Mouse (Mus musculus) left cerebral cortex, postnatal 36 days (tissue): ENCODE results near the gene 4930426L09Rik. TPM values are rescaled to one million over a fixed set of nuclear protein-coding genes. Genes with fewer than 3 reads are reported as not detected.

Experiments used
- DNase-seq, 2 experiments: peaks; one replicate each; pipeline ENCODE4 v3.0.0; 2021 to 2022; ENCODE audit warnings: low spot score in 2 of 2, mixed read lengths in 1 of 2
- intact Hi-C: fragments of 180-260 bp; cut with DNase I; formaldehyde crosslinking; loops from one replicate; pipeline ENCODE4 v1.15.1; 2025
- total RNA-seq, 2 experiments: library from RNA; stranded (reverse); gene quantifications; 2 replicates each; pipeline ENCODE4 v1.2.3; 2021

The 4930426L09Rik gene
- total RNA-seq, 2 experiments from 2014 or later, result 0.72 to 1.0 TPM

GRCm38 (mm10) chr2:18967451-18968063, 30.6 kb upstream of the 4930426L09Rik start:
- DNase-seq, result no peak
- intact Hi-C loops, result no loop called here

GRCm38 (mm10) chr2:18969066-18969681, 29.0 kb upstream of the 4930426L09Rik start:
- intact Hi-C loops, result no loop called here
- DNase-seq, result no peak

DNA sequence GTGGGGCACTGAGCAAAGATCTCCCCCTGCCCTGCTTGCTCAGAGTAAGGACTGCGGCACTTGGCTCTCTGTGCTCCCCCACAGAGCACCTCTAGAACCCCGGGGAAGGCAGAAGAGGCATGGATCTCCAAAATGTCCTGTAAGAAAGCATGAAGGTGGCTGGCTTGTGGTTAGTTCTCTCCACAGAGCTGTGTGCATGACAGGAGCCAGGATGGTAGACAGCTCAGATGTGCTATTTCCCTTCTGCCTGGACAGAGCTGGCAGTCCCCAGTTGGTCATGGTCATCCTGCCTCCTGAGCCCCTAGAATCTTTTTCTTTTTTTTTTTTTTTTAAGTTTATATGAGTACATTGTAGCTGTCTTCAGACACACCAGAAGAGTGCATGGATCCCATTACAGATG, 27.7 kb upstream of the 4930426L09Rik start:
- intact Hi-C loops, result no loop called here
- DNase-seq, result no peak

- intact Hi-C loops, result no loop called here
- DNase-seq, result no peak
These were observed 26.6 kb upstream of the 4930426L09Rik start for GRCm38 (mm10) chr2:18971564-18971963.

GRCm38 (mm10) chr2:18974882-18975645, 23.1 kb upstream of the 4930426L09Rik start:
- no peak for DNase-seq
- intact Hi-C loops, result no loop called here

- no peak for DNase-seq
- intact Hi-C loops, result no loop called here
These were observed 22.0 kb upstream of the 4930426L09Rik start for GRCm38 (mm10) chr2:18976175-18976574.

DNA sequence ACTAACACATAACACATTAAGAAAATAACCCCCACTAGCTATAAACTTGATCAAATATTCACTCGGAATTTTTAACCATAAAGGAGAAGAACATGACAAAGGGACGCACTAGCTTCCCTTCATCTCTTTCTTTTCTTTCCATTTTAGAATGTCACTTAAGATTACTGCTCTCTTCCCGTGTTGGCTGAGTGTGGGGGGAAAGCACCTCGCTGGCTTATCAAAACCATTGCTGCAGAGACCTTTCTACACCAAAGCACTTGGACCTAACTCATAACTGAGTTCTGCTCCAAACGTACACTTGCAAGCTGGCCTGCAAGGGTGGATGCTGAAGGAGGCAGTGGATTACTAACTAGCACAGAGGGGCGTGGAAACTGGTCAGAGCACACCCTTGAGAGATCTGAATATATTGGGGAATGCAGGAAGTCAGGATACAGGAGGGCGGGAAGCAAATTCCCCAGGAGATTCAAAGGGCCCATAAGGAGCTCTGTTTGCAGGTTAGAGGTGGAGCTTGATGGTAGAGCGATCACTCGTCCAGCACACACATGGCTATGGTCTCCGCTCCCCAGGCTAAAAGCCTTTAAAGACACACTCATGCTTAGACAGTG, 20.8 kb upstream of the 4930426L09Rik start:
- no peak for DNase-seq
- intact Hi-C loops, result no loop called here

DNA sequence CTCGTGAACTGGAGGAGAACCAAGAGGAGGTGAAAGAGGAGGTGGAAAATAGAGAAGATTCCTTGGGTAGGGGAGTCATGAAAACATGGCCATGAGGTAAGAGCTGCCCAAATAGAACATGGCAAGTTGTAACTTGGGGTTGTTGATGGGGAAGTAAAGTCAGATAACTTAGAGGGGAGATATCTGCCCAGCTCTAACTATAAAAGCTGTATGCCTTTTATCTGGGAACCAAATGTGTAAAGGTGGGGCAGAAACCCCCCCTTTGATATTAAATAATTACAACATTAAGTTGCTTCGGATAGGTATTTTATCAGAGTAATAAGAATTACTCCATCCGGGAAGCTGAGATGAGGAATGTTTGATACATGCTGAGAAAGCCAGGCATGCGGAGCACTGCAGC, 19.1 kb upstream of the 4930426L09Rik start:
- intact Hi-C loops, result no loop called here
- DNase-seq, result no peak

- DNase-seq, result no peak
- intact Hi-C loops, result no loop called here
These were observed 18.5 kb upstream of the 4930426L09Rik start for GRCm38 (mm10) chr2:18979675-18980074.

- no peak for DNase-seq
- intact Hi-C loops, result no loop called here
These were observed 15.6 kb upstream of the 4930426L09Rik start for GRCm38 (mm10) chr2:18982581-18982980.

- intact Hi-C loops, result no loop called here
- DNase-seq, result no peak
These were observed 14.6 kb upstream of the 4930426L09Rik start for GRCm38 (mm10) chr2:18983546-18983945.

DNA sequence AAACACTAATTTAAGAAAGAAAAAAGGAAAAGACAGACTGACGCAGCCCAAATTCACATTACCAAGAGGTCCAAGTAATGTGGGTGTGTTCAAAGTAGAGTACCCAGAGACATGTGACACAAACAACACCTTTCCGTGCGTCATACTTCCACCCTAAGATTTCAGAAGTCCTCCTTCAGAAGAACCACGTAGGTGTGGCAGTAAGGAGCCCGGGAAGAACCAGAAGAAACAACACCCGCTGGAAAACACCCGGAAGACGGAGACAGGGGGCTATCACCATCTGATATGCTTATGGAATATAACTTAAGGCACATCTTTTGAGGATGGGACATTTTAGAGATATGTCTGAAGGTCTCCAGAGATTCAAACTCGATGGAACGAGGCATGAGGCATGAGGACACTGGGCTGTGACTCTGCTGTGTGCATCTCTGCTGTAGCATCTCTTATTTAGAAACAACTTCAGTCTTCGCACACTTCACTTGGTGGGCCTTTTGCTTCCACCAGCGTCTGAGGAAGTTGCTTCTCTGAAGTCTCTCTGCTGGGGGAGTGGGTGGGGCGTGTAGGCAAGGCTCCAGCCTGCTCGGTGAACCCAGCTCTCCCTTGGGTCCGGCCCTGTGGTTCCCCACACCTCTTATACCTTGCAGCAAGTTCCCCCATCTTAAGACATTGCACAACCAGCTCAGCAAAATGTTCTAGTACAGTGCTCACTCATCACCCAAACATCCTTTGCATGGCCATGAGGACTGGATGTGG, 13.9 kb upstream of the 4930426L09Rik start:
- no peak for DNase-seq

GRCm38 (mm10) chr2:18985506-18985905, 12.6 kb upstream of the 4930426L09Rik start:
- DNase-seq, result no peak
- intact Hi-C loops, result no loop called here

More for the DNA sequence above, 13.9 kb upstream of the 4930426L09Rik start:
- intact Hi-C loops, result no loop called here

GRCm38 (mm10) chr2:18988885-18989284, 9.3 kb upstream of the 4930426L09Rik start:
- intact Hi-C loops, result no loop called here
- DNase-seq, result no peak

- DNase-seq, result no peak
- intact Hi-C loops, result loop anchor here (10.0 kb wide), 1 partner anchor 598 kb away; the partner anchor contains the start of gene Dnajc1
These were observed 5.3 kb upstream of the 4930426L09Rik start for GRCm38 (mm10) chr2:18992512-18993510.

DNA sequence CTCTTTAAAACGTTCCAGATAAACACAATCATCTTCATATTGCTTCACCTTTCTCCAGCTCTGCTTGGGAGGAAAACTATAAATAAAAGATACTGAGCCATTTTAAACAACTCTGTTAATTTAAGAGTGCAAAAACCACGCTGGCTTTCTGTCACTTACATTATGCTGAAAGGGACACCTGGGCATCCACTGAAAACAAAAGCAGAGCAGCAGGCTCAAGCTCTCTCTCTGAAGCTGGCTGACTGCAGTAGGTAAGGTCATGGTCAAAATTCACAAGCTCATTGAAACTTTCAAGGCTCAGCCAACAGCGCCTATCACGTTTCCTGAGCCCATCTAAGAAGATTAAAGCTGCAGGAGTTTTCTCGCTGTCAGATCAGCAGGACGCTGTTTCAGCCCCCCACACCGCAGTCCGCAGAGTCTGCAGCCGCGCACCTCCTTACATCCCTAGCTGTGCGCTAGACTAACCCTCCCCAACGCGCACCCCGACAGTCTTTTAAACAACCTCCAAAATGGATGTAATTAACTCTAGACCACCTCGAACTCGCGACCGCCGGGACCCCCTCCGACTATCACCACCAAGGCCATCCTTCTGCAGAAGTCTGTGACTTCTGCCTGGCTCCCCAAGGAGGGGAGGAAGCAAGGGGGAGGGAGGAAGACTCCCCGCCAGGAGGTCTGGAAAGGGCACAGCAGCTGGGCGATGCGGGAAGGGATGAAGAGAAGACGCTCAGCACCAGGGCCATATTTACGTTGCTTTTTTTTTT, 1.5 kb upstream of the 4930426L09Rik start:
- intact Hi-C loops, result loop anchor here (5.0 to 10.0 kb wide), 7 partner anchors 44 to 602 kb away; partner anchors contain the start of genes Bmi1, Dnajc1 and Spag6

GRCm38 (mm10) chr2:18997387-18997971, 664 bp upstream of the 4930426L09Rik start:
- intact Hi-C loops, result loop anchor here (5.0 to 10.0 kb wide), 7 partner anchors 45 to 603 kb away; partner anchors contain the start of genes Bmi1, Dnajc1 and Spag6
- DNase-seq, result peak in 1 of 2 experiments; percentile 69

More for the DNA sequence above, 1.5 kb upstream of the 4930426L09Rik start:
- peak; percentile 24 to 38 for DNase-seq
